Mouse (Mus musculus): ENCODE data around the gene Tmem168. TPM values are rescaled to one million over a fixed set of nuclear protein-coding genes. Genes with fewer than 3 reads are reported as not detected.

The Tmem168 gene
- polyA plus RNA-seq, 1 experiment from 2014 or later: 33.1 TPM

DNA sequence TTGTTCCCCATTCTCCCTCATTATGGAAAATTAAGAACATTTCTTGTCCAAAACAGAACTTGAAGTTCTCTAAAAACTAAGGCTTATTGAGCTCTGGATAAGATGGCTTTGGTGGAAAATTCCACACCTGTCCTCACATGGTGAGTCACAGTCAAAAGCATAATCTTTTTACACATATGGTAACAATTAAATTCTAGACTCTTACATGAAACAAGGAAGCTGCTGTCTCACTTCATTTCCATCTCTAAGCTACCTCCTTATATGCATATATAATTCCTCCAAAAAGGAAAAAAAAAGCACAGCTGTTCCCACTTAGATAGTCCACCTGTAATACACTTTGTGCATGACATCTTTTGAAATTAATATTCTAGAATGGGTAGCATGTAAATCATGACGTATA lies 24.7 kb upstream of the Tmem168 start:
- ATAC-seq (replicated peaks; ENCODE audit: low FRiP score, low read depth) (no peak), DNase-seq (ENCODE audit: low spot score) (no peak)
- H3K4me3 ChIP-seq (replicated peaks; ENCODE audit: low read depth, low read length): no peak overlapping the region
- H3K27ac ChIP-seq: no peak overlapping the region
- H3K9ac ChIP-seq (ENCODE audit: low read depth, low read length): no peak overlapping the region
- no peak for TF ChIP-seq CTCF (IDR thresholded peaks at IDR 0.05; ENCODE audit: low read depth)
- no peaks in the 10 kb centered on the region for H3K9me3 ChIP-seq (replicated peaks; ENCODE audit: low read length)
- no peaks in the 10 kb centered on the region for H3K4me1 ChIP-seq (replicated peaks; ENCODE audit: insufficient read depth, low read length)
- H3K4me2 ChIP-seq (ENCODE audit: low read length): no peak overlapping the region
- H3K36me3 ChIP-seq (ENCODE audit: insufficient read depth, low read length): peaks cover 5% of the 10 kb centered on the region
- 86% methylated on average over 1 of the region's 1 CpGs for WGBS
- H3K27me3 ChIP-seq (ENCODE audit: insufficient read depth, low read length): no peaks in the 10 kb centered on the region

DNA sequence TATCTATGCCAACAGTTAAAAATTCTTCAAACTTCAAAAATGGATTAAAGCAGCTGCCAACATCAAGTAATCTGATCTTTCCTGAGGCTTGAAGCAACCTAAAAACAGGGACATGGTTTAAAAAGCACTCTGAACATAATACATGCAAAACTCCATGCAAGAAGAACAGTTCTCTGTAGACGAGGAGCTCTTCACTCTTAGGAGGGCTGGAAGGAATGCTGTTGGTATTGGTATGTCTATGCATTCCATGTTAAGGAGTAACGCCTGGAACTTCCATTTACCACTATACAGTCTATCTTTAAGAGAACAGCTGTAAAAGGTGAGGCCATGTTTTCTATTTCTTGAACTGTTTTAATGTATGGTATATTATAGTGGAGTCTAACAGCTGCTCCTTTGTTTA lies 22.7 kb upstream of the Tmem168 start:
- TF ChIP-seq CTCF (IDR thresholded peaks at IDR 0.05; ENCODE audit: low read depth): no peak
- no peak overlapping the region for H3K4me2 ChIP-seq (ENCODE audit: low read length)
- H3K9ac ChIP-seq (ENCODE audit: low read depth, low read length): no peak overlapping the region
- whole genome bisulfite sequencing: 74% methylated on average over 2 of the region's 2 CpGs
- no peaks in the 10 kb centered on the region for H3K9me3 ChIP-seq (replicated peaks; ENCODE audit: low read length)
- H3K27me3 ChIP-seq (ENCODE audit: insufficient read depth, low read length): no peaks in the 10 kb centered on the region
- no peak overlapping the region for H3K27ac ChIP-seq
- no peak overlapping the region for H3K4me3 ChIP-seq (replicated peaks; ENCODE audit: low read depth, low read length)
- ATAC-seq (replicated peaks; ENCODE audit: low FRiP score, low read depth) (no peak), DNase-seq (ENCODE audit: low spot score) (no peak)
- peaks cover 5% of the 10 kb centered on the region for H3K36me3 ChIP-seq (ENCODE audit: insufficient read depth, low read length)
- no peaks in the 10 kb centered on the region for H3K4me1 ChIP-seq (replicated peaks; ENCODE audit: insufficient read depth, low read length)

DNA sequence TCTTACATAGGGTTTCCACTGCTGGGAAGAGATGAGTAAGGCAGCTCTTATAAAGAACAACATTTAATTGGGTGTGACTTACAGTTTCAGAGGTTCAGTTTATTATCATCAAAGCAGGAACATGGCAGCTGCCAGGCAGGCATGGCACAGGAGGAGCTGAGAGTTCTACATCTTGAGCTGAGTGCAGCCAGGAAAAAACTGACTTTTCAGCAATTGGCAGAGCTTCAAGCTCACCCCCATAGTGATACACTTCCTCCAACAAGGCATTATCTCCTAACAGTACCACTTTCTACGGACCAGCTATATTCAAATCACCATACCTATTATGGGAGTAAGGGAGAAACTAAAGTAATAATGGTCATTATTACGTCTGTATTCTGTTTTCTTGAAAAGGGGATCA lies 11.7 kb upstream of the Tmem168 start:
- Histone ChIP-seq H3K9me3 (replicated peaks; ENCODE audit: low read length) (no peaks in the 10 kb centered on the region), H3K36me3 (ENCODE audit: insufficient read depth, low read length) (no peaks in the 10 kb centered on the region), H3K27ac (no peak overlapping the region), H3K9ac (ENCODE audit: low read depth, low read length) (no peak overlapping the region), H3K27me3 (ENCODE audit: insufficient read depth, low read length) (no peaks in the 10 kb centered on the region), H3K4me3 (replicated peaks; ENCODE audit: low read depth, low read length) (no peak overlapping the region), H3K4me2 (ENCODE audit: low read length) (no peak overlapping the region), H3K4me1 (replicated peaks; ENCODE audit: insufficient read depth, low read length) (no peaks in the 10 kb centered on the region)
- ATAC-seq (replicated peaks; ENCODE audit: low FRiP score, low read depth) (no peak), DNase-seq (ENCODE audit: low spot score) (no peak)
- 82% methylated on average over 2 of the region's 2 CpGs for WGBS
- no peak for TF ChIP-seq CTCF (IDR thresholded peaks at IDR 0.05; ENCODE audit: low read depth)

DNA sequence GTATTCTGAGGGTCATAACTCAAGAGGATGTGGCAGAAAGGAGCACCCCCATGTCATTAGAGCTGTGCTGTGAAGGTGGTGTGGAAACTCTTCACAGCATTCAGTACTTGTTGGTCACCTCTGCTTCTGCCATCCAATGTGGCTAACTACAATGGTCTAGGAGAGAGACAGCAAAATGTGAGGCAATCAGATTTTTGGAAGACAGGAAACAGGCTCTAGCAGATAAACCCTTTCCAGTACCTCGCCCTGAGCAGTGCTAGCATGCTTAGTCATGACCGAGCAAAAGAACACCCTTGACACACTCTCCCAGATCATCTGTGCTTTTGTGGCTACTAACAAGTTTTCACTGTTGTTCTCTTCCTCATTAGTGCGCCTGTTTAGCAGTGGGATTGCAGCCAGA lies 9.2 kb upstream of the Tmem168 start:
- H3K9me3 ChIP-seq (replicated peaks; ENCODE audit: low read length): no peaks in the 10 kb centered on the region
- no peak overlapping the region for H3K27ac ChIP-seq
- no peak overlapping the region for H3K4me3 ChIP-seq (replicated peaks; ENCODE audit: low read depth, low read length)
- DNase-seq (ENCODE audit: low spot score) (no peak), ATAC-seq (replicated peaks; ENCODE audit: low FRiP score, low read depth) (no peak)
- no peaks in the 10 kb centered on the region for H3K4me1 ChIP-seq (replicated peaks; ENCODE audit: insufficient read depth, low read length)
- no peaks in the 10 kb centered on the region for H3K27me3 ChIP-seq (ENCODE audit: insufficient read depth, low read length)
- no peak overlapping the region for H3K4me2 ChIP-seq (ENCODE audit: low read length)
- no peaks in the 10 kb centered on the region for H3K36me3 ChIP-seq (ENCODE audit: insufficient read depth, low read length)
- 85% methylated on average over 3 of the region's 3 CpGs for WGBS
- TF ChIP-seq CTCF (IDR thresholded peaks at IDR 0.05; ENCODE audit: low read depth): no peak
- H3K9ac ChIP-seq (ENCODE audit: low read depth, low read length): no peak overlapping the region

DNA sequence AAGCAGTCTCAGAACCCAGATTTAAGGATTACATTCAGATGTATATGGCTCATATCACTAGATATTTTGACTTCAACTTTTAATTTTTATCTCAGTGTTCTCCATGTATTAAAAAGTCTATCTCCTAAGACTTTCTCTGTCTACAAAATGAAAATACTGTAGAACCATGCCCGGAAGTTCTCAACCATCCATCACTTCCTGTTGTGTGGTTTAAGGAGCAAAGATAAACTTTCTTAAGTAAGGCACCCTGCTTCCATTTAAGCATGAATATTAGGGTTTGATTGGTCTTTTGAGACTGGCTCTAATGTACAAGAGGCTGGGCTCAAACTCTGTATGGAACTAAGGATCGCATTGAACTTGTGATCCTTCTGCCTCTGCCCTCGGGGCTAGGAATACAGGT lies 6.7 kb upstream of the Tmem168 start:
- Histone ChIP-seq H3K4me1 (replicated peaks; ENCODE audit: insufficient read depth, low read length) (no peaks in the 10 kb centered on the region), H3K27ac (no peak overlapping the region), H3K36me3 (ENCODE audit: insufficient read depth, low read length) (no peaks in the 10 kb centered on the region), H3K4me3 (replicated peaks; ENCODE audit: low read depth, low read length) (no peak overlapping the region), H3K27me3 (ENCODE audit: insufficient read depth, low read length) (no peaks in the 10 kb centered on the region), H3K4me2 (ENCODE audit: low read length) (no peak overlapping the region), H3K9ac (ENCODE audit: low read depth, low read length) (no peak overlapping the region), H3K9me3 (replicated peaks; ENCODE audit: low read length) (no peaks in the 10 kb centered on the region)
- ATAC-seq (replicated peaks; ENCODE audit: low FRiP score, low read depth) (no peak), DNase-seq (ENCODE audit: low spot score) (no peak)
- WGBS: 89% methylated on average over 3 of the region's 3 CpGs
- TF ChIP-seq CTCF (IDR thresholded peaks at IDR 0.05; ENCODE audit: low read depth): no peak

DNA sequence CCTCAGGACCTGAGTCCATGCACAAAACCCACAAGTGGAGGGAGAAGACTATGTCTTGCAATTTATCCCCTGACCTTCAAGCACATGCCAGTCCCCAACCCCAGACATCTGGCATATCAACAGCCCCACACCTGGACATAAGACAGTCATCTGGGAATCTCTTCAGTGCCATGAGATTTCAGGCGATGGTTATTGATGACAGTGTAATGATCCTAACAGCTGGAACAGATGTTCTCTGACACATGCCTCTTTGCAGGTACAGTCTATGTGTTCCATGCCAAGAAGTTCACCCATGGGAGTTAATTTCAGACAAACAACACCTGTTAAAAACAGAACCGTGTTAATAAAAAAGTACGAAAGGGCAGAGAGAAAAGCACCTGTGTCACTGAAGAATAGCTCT lies 5.8 kb upstream of the Tmem168 start:
- Histone ChIP-seq H3K4me1 (replicated peaks; ENCODE audit: insufficient read depth, low read length) (no peaks in the 10 kb centered on the region), H3K27ac (no peak overlapping the region), H3K4me2 (ENCODE audit: low read length) (no peak overlapping the region), H3K9me3 (replicated peaks; ENCODE audit: low read length) (no peaks in the 10 kb centered on the region), H3K36me3 (ENCODE audit: insufficient read depth, low read length) (no peaks in the 10 kb centered on the region), H3K27me3 (ENCODE audit: insufficient read depth, low read length) (no peaks in the 10 kb centered on the region), H3K9ac (ENCODE audit: low read depth, low read length) (no peak overlapping the region), H3K4me3 (replicated peaks; ENCODE audit: low read depth, low read length) (no peak overlapping the region)
- 61% methylated on average over 3 of the region's 3 CpGs for WGBS
- TF ChIP-seq CTCF (IDR thresholded peaks at IDR 0.05; ENCODE audit: low read depth): no peak
- no peak for DNase-seq (ENCODE audit: low spot score)
- ATAC-seq (replicated peaks; ENCODE audit: low FRiP score, low read depth): no peak

DNA sequence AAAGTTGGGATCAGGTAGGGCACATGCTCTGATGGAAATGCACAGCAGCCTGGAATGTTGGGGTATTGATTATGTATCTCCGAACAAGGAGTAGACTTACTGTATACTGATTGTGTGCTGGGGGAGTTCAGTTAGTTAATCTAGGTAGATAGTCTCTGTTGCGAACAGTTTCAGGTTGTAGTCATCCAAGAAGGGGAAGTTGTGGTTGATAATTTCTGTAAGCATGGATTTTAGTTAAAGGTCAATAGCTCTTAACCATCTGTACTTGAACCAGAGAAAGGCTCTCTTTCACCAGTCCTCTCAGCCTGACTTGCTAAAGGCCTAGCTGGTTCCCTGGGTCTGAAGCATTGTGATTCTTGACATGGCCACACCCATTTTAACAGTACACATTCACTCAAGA lies 3.0 kb upstream of the Tmem168 start:
- DNase-seq (ENCODE audit: low spot score): no peak
- 96% methylated on average over 2 of the region's 2 CpGs for WGBS
- Histone ChIP-seq H3K27me3 (ENCODE audit: insufficient read depth, low read length) (no peaks in the 10 kb centered on the region), H3K9me3 (replicated peaks; ENCODE audit: low read length) (no peaks in the 10 kb centered on the region), H3K4me3 (replicated peaks; ENCODE audit: low read depth, low read length) (no peak overlapping the region), H3K36me3 (ENCODE audit: insufficient read depth, low read length) (no peaks in the 10 kb centered on the region), H3K4me1 (replicated peaks; ENCODE audit: insufficient read depth, low read length) (0 out of 2 replicates have a peak, but pooled peaks cover 9% of the 10 kb centered on the region), H3K27ac (no peak overlapping the region), H3K4me2 (ENCODE audit: low read length) (no peak overlapping the region), H3K9ac (ENCODE audit: low read depth, low read length) (no peak overlapping the region)
- TF ChIP-seq CTCF (IDR thresholded peaks at IDR 0.05; ENCODE audit: low read depth): no peak
- ATAC-seq (replicated peaks; ENCODE audit: low FRiP score, low read depth): no peak

All from kidney, postnatal 0 days (tissue).